Mouse (Mus musculus) splenic B cell, adult 2 months (primary cell): Measurements from ENCODE around the gene Serinc2.

ENCODE experiments used
- DNase-seq: peaks from one replicate; pipeline ENCODE4 v3.0.0-alpha.2; 2011; ENCODE audit warnings: low read depth, low spot score
- H3K27me3 ChIP-seq: 2 replicates; pipeline ENCODE4 v1.6.1; 2012; ENCODE audit warnings: mild to moderate bottlenecking, low read length, moderate library complexity, mixed read lengths; ENCODE audit not compliant: control insufficient read depth, poor library complexity, insufficient read depth, severe bottlenecking
- H3K36me3 ChIP-seq: 2 replicates; pipeline ENCODE4 v1.6.1; 2012; ENCODE audit warnings: mild to moderate bottlenecking, low read length, moderate library complexity, mixed read lengths; ENCODE audit not compliant: control insufficient read depth, poor library complexity, insufficient read depth, severe bottlenecking

Serinc2 gene

GRCm38 (mm10) chr4:130307851-130308230 is 28.8 kb upstream of the Serinc2 start:
- peak; percentile 17 for DNase-seq
- Histone ChIP-seq H3K27me3 (no peaks in the 10 kb centered on the region), H3K36me3 (no peaks in the 10 kb centered on the region)

DNA sequence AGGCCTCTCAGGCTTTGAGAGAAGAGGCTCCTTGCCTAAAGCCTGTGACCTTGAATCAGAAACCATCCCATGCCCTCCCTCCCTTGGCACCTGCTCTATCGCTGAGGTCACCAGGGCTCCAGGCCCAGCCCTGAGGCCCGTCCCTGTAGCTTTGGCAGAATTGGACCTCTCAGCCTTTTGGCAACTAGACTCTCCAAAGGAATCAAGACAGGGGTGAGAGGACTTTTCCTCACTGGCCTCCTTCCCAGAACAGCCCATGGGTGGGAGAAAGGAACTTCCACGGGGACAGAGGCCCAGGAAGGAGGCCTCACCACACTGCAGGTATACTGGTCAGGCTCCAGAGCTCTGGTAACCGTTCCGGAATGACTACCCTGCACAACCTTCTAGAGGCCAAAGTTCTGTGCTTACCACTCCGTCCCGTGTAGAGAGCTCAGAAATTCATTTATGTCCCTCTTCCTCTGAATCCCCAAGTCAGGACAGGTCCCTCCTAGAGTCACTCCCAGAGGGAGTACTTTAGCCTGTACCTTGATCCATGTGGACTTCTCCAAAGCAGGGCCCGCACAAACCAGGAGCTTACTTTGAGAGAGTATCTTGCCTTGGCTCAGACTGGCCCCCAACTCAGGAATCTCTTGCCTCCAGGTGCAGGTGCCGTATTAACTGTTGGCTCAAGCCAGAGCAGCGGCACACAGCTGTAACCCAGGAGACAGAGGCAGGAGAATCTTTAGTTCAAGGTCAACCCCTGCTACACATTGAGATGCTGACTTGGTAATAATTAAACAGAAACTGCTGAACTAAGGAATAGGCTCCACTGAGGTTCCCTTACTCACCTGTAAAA is 28.0 kb upstream of the Serinc2 start:
- Histone ChIP-seq H3K27me3 (no peaks in the 10 kb centered on the region), H3K36me3 (no peaks in the 10 kb centered on the region)

DNA sequence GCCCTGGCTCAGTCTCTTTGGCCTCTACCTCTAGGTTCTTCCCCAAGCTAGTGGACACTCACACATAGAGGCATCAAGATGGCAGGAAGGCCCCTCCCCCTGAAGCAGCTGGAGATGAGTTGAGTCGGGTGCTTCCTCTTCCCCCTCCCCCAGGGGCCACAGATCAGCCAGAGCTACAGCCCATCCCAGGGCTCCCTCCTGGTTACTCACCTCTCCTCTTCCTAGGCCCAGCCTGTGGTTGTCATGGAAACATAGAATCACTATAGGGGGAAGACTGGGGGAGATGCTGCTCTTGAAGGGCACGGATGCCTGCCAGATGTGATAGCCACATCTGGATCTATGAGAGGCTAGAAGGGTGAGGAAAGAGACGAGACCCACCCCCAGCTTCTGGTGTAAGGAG is 25.7 kb upstream of the Serinc2 start:
- no peak for DNase-seq

More for the DNA sequence above, 28.0 kb upstream of the Serinc2 start:
- no peak for DNase-seq

DNA sequence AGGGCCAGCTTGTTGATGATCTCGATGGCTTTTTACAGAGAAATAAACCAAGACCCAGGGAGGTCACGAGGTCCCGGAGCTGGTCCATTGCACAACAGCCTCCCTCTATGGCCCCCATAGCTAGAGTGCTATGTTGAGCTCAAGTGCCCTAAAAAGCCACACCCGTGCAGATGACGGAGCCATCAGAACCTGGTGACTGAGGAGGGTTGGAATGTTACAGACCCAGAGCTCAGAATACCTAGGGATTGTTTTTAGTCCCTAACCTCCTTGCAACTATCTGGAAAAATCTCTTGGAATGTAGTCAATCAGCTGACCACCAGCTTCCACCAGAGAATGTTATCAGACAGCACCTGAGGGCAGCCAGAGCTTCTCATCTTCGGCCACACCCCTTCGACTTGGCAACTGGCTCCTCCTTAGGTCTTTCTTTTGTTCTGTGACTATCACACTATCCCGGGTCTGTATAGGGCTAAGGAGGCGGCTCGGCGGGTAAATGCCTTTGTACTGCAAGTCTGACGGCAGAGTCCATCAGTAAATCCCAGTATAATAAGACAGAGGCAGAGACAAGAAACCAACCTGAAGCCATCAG is 23.4 kb upstream of the Serinc2 start:
- Histone ChIP-seq H3K36me3 (no peaks in the 10 kb centered on the region), H3K27me3 (no peaks in the 10 kb centered on the region)
- DNase-seq: no peak

More for the DNA sequence above, 25.7 kb upstream of the Serinc2 start:
- H3K27me3 ChIP-seq: no peaks in the 10 kb centered on the region
- H3K36me3 ChIP-seq: no peaks in the 10 kb centered on the region

DNA sequence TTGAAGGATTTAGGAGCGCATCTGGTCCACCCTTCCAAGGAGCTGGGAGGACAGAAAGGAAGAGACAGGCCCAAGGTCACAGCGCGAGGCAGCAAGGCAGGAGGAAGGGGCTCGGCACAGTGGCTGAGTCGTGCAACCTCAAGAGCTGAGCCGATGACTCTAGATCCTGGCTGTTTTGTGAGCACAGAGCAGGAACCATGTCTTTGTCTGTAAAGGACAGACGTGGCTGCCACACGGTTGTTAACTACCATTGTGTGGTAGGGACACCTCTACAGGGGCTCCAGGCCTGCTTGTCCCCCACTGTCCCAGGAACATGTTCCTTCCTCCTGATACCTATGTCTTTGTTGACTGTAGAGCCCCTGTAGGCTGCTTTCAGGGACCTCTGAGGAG is 20.6 kb upstream of the Serinc2 start:
- no peaks in the 10 kb centered on the region for H3K36me3 ChIP-seq
- no peaks in the 10 kb centered on the region for H3K27me3 ChIP-seq
- no peak for DNase-seq

DNA sequence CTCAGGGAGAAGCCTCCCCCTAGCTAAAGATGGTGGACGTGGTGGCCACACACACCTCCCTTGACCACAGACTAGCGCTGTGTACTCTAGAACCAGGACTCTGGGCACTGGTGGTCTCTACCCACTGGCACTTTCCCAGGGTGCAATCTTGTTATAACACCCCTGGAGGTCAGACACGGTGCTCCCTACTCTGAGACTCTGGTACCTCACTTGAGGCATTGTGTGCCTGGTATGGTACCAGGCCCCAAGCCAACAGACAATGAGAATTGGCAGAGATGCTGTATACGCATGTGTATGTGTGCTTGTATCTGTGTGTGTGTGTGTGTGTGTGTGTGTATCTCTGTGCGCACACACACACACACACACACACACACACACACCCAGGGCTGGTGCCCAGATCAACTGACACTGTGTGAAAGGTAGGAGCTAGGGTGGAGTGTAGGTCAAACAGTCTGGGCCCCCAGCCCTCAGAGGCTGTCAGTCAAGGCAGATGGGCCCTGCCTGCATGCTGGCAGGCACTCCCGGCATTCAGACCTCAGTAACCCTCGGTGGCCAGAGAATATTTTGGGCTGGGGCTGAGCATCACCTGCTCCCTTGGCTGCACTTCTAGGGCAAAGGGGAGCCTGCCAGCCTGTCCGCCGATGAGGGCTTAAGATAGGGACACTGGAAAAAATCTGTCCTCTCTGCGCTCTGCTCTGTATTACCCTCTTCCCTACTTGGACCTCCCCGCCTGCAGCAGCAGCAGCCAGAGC is 20.0 kb upstream of the Serinc2 start:
- no peak for DNase-seq
- Histone ChIP-seq H3K36me3 (no peaks in the 10 kb centered on the region), H3K27me3 (no peaks in the 10 kb centered on the region)

- H3K36me3 ChIP-seq: no peaks in the 10 kb centered on the region
- no peaks in the 10 kb centered on the region for H3K27me3 ChIP-seq
- DNase-seq: peak; percentile 54
Measured at GRCm38 (mm10) chr4:130297123-130297529, 18.1 kb upstream of the Serinc2 start.

GRCm38 (mm10) chr4:130296243-130296965 is 17.4 kb upstream of the Serinc2 start:
- DNase-seq: no peak
- Histone ChIP-seq H3K36me3 (no peaks in the 10 kb centered on the region), H3K27me3 (no peaks in the 10 kb centered on the region)

- H3K27me3 ChIP-seq: no peaks in the 10 kb centered on the region
- no peaks in the 10 kb centered on the region for H3K36me3 ChIP-seq
- no peak for DNase-seq
Measured at GRCm38 (mm10) chr4:130295047-130295745, 16.2 kb upstream of the Serinc2 start.

DNA sequence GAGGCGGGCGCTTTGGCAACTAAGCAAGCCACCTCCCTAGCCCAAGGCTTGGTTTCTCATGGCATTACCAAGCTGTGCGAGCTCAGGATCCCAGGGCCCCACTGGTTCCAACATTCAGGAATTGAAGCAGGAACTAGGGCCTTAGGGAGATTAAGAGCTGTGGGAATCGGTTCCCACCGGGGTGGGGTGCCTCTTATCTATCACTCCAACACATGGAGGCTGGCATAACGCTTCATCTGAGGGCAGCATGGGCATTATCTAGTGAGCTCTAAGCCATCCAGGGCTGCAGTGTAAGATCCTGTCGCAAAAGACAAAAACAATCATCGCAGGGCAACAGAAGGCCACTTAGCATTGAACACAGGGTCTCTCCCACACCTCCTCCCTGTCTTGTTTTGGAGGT is 15.5 kb upstream of the Serinc2 start:
- no peaks in the 10 kb centered on the region for H3K36me3 ChIP-seq
- DNase-seq: no peak
- no peaks in the 10 kb centered on the region for H3K27me3 ChIP-seq

DNA sequence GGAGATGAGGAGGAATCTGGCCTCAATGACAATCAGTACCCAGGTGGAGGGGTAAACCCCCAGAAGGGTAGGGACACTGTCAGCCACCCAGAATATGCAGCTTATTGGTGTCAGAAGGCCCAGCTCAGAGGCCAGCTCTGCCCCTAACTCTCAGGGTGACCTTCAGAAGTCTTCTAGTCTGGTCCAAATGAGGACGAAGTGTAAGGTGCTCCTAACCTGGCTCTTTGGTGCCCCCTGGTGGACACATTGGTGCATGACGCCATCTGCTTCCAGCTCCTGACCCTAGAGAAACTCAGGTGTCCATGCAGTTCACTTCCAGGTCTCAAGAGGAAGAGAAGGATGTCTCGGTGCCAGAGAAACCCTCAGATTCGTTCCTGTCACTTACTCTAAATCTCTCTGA is 13.3 kb upstream of the Serinc2 start:
- Histone ChIP-seq H3K27me3 (no peaks in the 10 kb centered on the region), H3K36me3 (no peaks in the 10 kb centered on the region)
- peak; percentile 81 for DNase-seq

DNA sequence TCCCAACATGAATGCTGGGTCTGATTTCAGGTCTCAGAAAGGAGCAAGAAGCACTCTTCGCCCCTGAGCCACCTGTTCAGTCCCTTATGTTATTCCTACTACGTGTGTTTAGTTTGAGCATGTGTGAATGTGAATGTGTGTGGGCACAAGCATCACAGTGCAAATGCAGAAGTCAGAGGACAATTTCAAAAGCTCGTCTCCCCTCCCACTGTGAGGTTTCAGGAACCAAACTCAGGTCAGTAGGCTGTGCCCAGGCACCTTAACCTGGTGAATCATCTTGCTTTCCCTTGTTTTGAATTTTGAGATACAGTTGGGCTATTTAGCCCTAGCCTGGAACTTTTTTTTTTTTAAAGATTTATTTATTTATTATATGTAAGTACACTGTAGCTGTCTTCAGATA is 10.8 kb upstream of the Serinc2 start:
- no peaks in the 10 kb centered on the region for H3K36me3 ChIP-seq
- DNase-seq: no peak
- no peaks in the 10 kb centered on the region for H3K27me3 ChIP-seq

GRCm38 (mm10) chr4:130286531-130286930 is 7.5 kb upstream of the Serinc2 start:
- no peak for DNase-seq

DNA sequence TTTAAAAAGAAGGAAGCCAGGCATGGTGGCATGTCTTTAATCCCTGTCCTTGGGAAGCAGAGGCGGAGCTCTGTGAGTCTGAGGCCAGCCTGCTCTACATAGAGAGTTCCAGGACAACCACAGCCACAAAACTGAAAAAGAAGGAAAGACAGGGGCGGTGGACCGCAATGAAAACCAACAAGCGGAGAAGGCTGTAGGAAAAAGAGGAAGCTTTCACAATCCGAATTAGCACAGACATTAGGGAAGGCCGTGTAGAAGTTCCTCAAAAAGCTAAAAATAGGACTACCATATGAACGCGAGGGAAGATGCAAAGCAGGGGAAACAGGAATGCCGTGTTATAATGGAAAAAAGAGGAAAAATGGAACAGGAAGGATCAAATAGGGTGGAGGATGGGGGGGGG is 4.8 kb upstream of the Serinc2 start:
- no peaks in the 10 kb centered on the region for H3K36me3 ChIP-seq
- no peak for DNase-seq
- H3K27me3 ChIP-seq: no peaks in the 10 kb centered on the region

More at GRCm38 (mm10) chr4:130286531-130286930, 7.5 kb upstream of the Serinc2 start:
- Histone ChIP-seq H3K36me3 (no peaks in the 10 kb centered on the region), H3K27me3 (no peaks in the 10 kb centered on the region)
